Mouse (Mus musculus): Measurements from ENCODE around the gene Amotl2. TPM values are rescaled to one million over a fixed set of nuclear protein-coding genes. Genes with fewer than 3 reads are reported as not detected.

The Amotl2 gene
- polyA plus RNA-seq, 1 experiment from 2014 or later, result 6.5 TPM

DNA sequence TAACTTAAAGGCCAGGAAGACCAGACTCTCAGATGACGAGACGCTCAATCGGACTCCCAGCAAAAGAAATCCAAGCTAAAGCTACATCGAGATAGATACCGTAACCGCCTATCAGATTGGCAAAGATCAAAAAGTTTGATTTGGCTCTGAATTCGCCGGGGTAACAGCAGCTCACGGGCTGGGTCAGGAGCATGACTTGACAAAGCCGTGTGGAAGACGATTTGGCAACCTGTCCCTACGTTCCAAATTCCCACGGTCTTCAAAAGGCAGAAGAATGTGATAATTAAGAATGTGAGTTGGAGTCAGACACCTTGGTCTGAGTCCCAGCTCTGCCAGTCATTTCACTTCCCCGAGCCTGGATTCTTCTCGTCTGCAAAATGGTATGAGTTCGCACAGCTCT lies 53.7 kb downstream of the Amotl2 start:
- WGBS (ENCODE audit: insufficient replicate concordance), result 86% methylated on average over 16 of the region's 16 CpGs
- Histone ChIP-seq H3K36me3 (replicated peaks; ENCODE audit: insufficient read depth, low read length) (no peaks in the 10 kb centered on the region), H3K27ac (ENCODE audit: low read depth) (no peak overlapping the region), H3K9ac (replicated peaks) (no peak overlapping the region), H3K4me2 (ENCODE audit: low read depth, low read length) (no peak overlapping the region), H3K4me1 (ENCODE audit: insufficient read depth) (no peaks in the 10 kb centered on the region), H3K27me3 (ENCODE audit: insufficient read depth, low read length) (no peaks in the 10 kb centered on the region), H3K4me3 (ENCODE audit: low read depth, low read length) (no peak overlapping the region), H3K9me3 (ENCODE audit: low read length) (no peaks in the 10 kb centered on the region)
- TF ChIP-seq CTCF (IDR thresholded peaks at IDR 0.05; ENCODE audit: low read depth), result no peak
- no peak for TF ChIP-seq EP300 (IDR thresholded peaks at IDR 0.05; ENCODE audit: low read depth)
- DNase-seq, result no peak
- ATAC-seq, result no peak

DNA sequence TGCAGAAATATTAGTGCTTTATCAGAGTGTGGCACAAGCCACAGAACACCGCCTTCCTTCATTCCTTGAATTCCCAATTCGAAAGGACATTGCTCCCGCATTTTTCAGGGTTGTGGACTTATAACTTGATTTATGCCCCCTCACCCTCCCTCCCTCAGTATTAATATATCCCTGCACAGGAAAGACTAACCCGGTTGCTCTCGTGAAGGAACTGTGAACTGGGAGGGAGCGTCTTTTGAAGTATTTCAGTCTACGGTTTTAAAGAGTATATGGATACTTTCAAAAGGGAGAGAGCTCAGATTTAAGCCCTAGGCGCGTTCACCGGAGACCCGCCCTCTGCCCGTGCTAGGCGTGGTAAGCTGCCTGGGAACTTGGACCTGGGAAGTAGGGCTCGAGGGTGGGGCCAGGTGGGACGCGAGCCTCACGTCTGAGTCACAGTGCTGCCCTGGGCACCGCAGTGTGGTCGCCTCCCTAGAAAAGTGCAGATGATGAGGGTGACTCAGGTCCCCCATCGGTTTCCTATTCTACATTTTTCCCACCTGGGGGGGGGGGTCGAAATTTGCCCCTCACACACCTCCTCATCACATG lies 54.9 kb downstream of the Amotl2 start:
- Histone ChIP-seq H3K4me1 (ENCODE audit: insufficient read depth) (no peaks in the 10 kb centered on the region), H3K36me3 (replicated peaks; ENCODE audit: insufficient read depth, low read length) (no peaks in the 10 kb centered on the region), H3K4me2 (ENCODE audit: low read depth, low read length) (no peak overlapping the region), H3K9me3 (ENCODE audit: low read length) (no peaks in the 10 kb centered on the region), H3K27me3 (ENCODE audit: insufficient read depth, low read length) (no peaks in the 10 kb centered on the region), H3K4me3 (ENCODE audit: low read depth, low read length) (no peak overlapping the region), H3K27ac (ENCODE audit: low read depth) (no peak overlapping the region), H3K9ac (replicated peaks) (no peak overlapping the region)
- ATAC-seq, result no peak
- 45% methylated on average over 21 of the region's 21 CpGs for whole genome bisulfite sequencing (ENCODE audit: insufficient replicate concordance)
- TF ChIP-seq CTCF (IDR thresholded peaks at IDR 0.05; ENCODE audit: low read depth) (no peak), EP300 (IDR thresholded peaks at IDR 0.05; ENCODE audit: low read depth) (no peak)
- no peak for DNase-seq

DNA sequence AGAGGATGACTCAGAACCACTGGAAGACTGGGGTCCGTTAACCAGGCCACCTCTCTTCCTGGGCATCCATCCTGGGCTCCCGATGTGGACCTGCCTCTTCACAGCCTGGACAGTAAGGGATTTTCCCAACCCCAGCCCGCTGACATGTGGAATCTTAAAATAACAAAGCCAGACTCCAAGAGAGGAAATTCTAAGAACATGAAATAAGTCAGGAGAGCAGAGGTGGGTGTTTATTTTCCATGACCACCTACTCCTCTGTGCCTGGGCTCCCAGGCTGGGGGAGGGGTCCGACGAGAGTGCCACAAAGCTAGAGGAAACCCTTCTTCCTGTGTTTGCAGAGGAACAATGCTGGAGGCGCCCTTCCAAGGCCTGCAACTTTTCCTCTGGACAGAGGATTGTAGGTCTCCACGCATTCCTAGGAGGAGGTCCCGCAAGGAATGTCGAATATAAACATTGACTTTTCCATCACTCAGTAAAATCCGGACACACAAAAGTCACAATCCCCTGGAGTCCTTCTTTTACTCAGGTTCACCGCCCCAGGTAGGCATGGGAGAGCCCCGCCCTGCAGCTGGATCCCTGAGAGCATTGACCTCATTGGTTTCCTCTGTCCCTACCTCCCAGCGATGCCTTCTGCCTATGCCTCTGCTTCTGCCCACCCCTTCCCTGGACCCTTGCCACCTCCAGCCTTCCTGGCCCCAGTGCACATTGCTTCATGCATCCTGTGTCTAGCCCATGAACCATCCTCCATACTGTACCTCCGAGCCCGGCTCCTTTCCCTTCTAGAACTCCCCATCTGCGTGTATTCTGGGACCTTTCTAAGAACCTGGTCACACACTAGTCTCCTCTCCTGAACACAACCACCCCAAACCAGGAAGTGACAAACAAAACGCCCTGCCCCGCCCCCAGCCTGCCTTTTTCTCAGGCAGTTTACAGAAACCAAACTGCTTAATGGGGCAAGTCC lies 61.4 kb downstream of the Amotl2 start:
- WGBS (ENCODE audit: insufficient replicate concordance), result 27% methylated on average over 18 of the region's 18 CpGs
- Histone ChIP-seq H3K4me3 (ENCODE audit: low read depth, low read length) (no peak overlapping the region), H3K27ac (ENCODE audit: low read depth) (peak overlapping the region; percentile 52), H3K9ac (replicated peaks) (no peak overlapping the region), H3K36me3 (replicated peaks; ENCODE audit: insufficient read depth, low read length) (no peaks in the 10 kb centered on the region), H3K9me3 (ENCODE audit: low read length) (no peaks in the 10 kb centered on the region), H3K4me1 (ENCODE audit: insufficient read depth) (peaks cover 16% of the 10 kb centered on the region), H3K4me2 (ENCODE audit: low read depth, low read length) (no peak overlapping the region), H3K27me3 (ENCODE audit: insufficient read depth, low read length) (no peaks in the 10 kb centered on the region)
- TF ChIP-seq EP300 (IDR thresholded peaks at IDR 0.05; ENCODE audit: low read depth), result 0 out of 2 replicates have a peak, but pooled peaks have one; percentile 15
- TF ChIP-seq CTCF (IDR thresholded peaks at IDR 0.05; ENCODE audit: low read depth), result no peak
- DNase-seq (peak; percentile 39), ATAC-seq (peak; percentile 37)

DNA sequence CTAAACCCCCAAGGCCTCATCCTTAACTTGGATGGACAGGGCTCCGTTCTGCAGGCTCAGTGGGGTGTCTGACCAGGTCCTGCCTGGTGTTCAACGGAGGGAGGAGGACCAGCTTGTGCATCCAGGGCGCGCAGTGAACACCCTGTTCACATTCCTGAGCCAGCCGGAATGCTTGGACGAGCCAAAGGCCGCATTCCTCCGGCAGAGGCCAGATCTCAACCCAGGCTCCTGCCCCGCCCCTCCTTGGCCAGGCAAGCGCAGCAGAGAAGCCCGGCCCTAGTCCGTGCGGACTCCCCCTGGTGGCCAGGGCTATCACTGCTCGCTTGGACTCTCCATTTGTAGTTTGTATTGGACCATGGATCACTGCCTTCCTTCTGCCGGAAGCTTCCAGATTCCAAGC lies 63.0 kb downstream of the Amotl2 start:
- no peaks in the 10 kb centered on the region for H3K27me3 ChIP-seq (ENCODE audit: insufficient read depth, low read length)
- WGBS (ENCODE audit: insufficient replicate concordance), result 8% methylated on average over 15 of the region's 15 CpGs

More for the DNA sequence above, 63.0 kb downstream of the Amotl2 start:
- Histone ChIP-seq H3K27ac (ENCODE audit: low read depth) (peak overlapping the region; percentile 30; the same call in 1 of the 2 replicates), H3K9me3 (ENCODE audit: low read length) (no peaks in the 10 kb centered on the region), H3K4me1 (ENCODE audit: insufficient read depth) (peaks cover 16% of the 10 kb centered on the region), H3K4me2 (ENCODE audit: low read depth, low read length) (peak overlapping the region; percentile 38; the same call in 1 of the 2 replicates), H3K4me3 (ENCODE audit: low read depth, low read length) (no peak overlapping the region), H3K9ac (replicated peaks) (no peak overlapping the region), H3K36me3 (replicated peaks; ENCODE audit: insufficient read depth, low read length) (no peaks in the 10 kb centered on the region)
- peak; percentile 48 for TF ChIP-seq EP300 (IDR thresholded peaks at IDR 0.05; ENCODE audit: low read depth)
- peak; percentile 93 for TF ChIP-seq CTCF (IDR thresholded peaks at IDR 0.05; ENCODE audit: low read depth)
- DNase-seq, result peak; percentile 89
- peak; percentile 85 for ATAC-seq

Other genes starting within 250 kb of the Amotl2 start
- not detected in 2 replicates for gene Ky, start 210.9 kb upstream of the Amotl2 start, polyA plus RNA-seq (2015; fragmentation: Nextera tagmentation; extraction: Ambion mirVana)
- 123 and 126 TPM in 2 replicates for gene Anapc13, start 90.4 kb upstream of the Amotl2 start, polyA plus RNA-seq (2015; fragmentation: Nextera tagmentation; extraction: Ambion mirVana)
- gene Cep63, start 90.1 kb upstream of the Amotl2 start, polyA plus RNA-seq (2015; fragmentation: Nextera tagmentation; extraction: Ambion mirVana), result 15.5 and 16.6 TPM in 2 replicates
- gene Ryk, start 118.2 kb downstream of the Amotl2 start, polyA plus RNA-seq (2015; fragmentation: Nextera tagmentation; extraction: Ambion mirVana), result 4.7 and 8.2 TPM in 2 replicates

Measured in liver, postnatal 0 days (tissue).